Mouse (Mus musculus): ENCODE results near the gene Zcchc14. TPM values are rescaled to one million over a fixed set of nuclear protein-coding genes. Genes with fewer than 3 reads are reported as not detected.
A peak's percentile ranks its signal among the peaks of the same experiment; 100 is the strongest.
"Not testable (repeated sequence)": the region's sequence is repeated elsewhere in the genome, so short reads cannot be mapped to it uniquely, and the experiment has no call there.

The Zcchc14 gene
- total RNA-seq, 2 experiments from 2014 or later, result not detected

GRCm38 (mm10) chr8:121632401-121632800 lies 20.3 kb downstream of the Zcchc14 start:
- ATAC-seq (replicated peaks; ENCODE audit: poor library complexity, severe bottlenecking), result no peak

GRCm38 (mm10) chr8:121631645-121632071 lies 21.0 kb downstream of the Zcchc14 start:
- ATAC-seq (replicated peaks; ENCODE audit: poor library complexity, severe bottlenecking), result no peak

- ATAC-seq (replicated peaks; ENCODE audit: poor library complexity, severe bottlenecking), result no peak
These were observed 24.0 kb downstream of the Zcchc14 start for GRCm38 (mm10) chr8:121628681-121629080.

GRCm38 (mm10) chr8:121623043-121623442 lies 29.7 kb downstream of the Zcchc14 start:
- no peak for ATAC-seq (replicated peaks; ENCODE audit: poor library complexity, severe bottlenecking)

GRCm38 (mm10) chr8:121621879-121622278 lies 30.8 kb downstream of the Zcchc14 start:
- no peak for ATAC-seq (replicated peaks; ENCODE audit: poor library complexity, severe bottlenecking)

- no peak for ATAC-seq (replicated peaks; ENCODE audit: poor library complexity, severe bottlenecking)
These were observed 31.7 kb downstream of the Zcchc14 start for GRCm38 (mm10) chr8:121620801-121621516.

- no peak for ATAC-seq (replicated peaks; ENCODE audit: poor library complexity, severe bottlenecking)
These were observed 33.2 kb downstream of the Zcchc14 start for GRCm38 (mm10) chr8:121619401-121619995.

- no peak for ATAC-seq (replicated peaks; ENCODE audit: poor library complexity, severe bottlenecking)
These were observed 39.3 kb downstream of the Zcchc14 start for GRCm38 (mm10) chr8:121613419-121613818.

GRCm38 (mm10) chr8:121609916-121610315 lies 42.8 kb downstream of the Zcchc14 start:
- no peak for ATAC-seq (replicated peaks; ENCODE audit: poor library complexity, severe bottlenecking)

- no peak for ATAC-seq (replicated peaks; ENCODE audit: poor library complexity, severe bottlenecking)
These were observed 43.5 kb downstream of the Zcchc14 start for GRCm38 (mm10) chr8:121609251-121609650.

- no peak for ATAC-seq (replicated peaks; ENCODE audit: poor library complexity, severe bottlenecking)
These were observed 45.0 kb downstream of the Zcchc14 start for GRCm38 (mm10) chr8:121607661-121608060.

- no peak for ATAC-seq (replicated peaks; ENCODE audit: poor library complexity, severe bottlenecking)
These were observed 48.9 kb downstream of the Zcchc14 start for GRCm38 (mm10) chr8:121603801-121604200.

GRCm38 (mm10) chr8:121602860-121603259 lies 49.8 kb downstream of the Zcchc14 start:
- peak; percentile 83 for ATAC-seq (replicated peaks; ENCODE audit: poor library complexity, severe bottlenecking)

GRCm38 (mm10) chr8:121602411-121602810 lies 50.3 kb downstream of the Zcchc14 start:
- no peak for ATAC-seq (replicated peaks; ENCODE audit: poor library complexity, severe bottlenecking)

- ATAC-seq (replicated peaks; ENCODE audit: poor library complexity, severe bottlenecking), result no peak
These were observed 52.9 kb downstream of the Zcchc14 start for GRCm38 (mm10) chr8:121599842-121600241.

- ATAC-seq (replicated peaks; ENCODE audit: poor library complexity, severe bottlenecking), result peak; percentile 71
These were observed 53.8 kb downstream of the Zcchc14 start for GRCm38 (mm10) chr8:121598892-121599291.

GRCm38 (mm10) chr8:121598190-121598589 lies 54.5 kb downstream of the Zcchc14 start:
- ATAC-seq (replicated peaks; ENCODE audit: poor library complexity, severe bottlenecking), result no peak

GRCm38 (mm10) chr8:121597492-121597891 lies 55.2 kb downstream of the Zcchc14 start:
- not testable (repeated sequence) for ATAC-seq (replicated peaks; ENCODE audit: poor library complexity, severe bottlenecking)

- ATAC-seq (replicated peaks; ENCODE audit: poor library complexity, severe bottlenecking), result no peak
These were observed 58.7 kb downstream of the Zcchc14 start for GRCm38 (mm10) chr8:121593983-121594382.

GRCm38 (mm10) chr8:121593293-121593692 lies 59.4 kb downstream of the Zcchc14 start:
- no peak for ATAC-seq (replicated peaks; ENCODE audit: poor library complexity, severe bottlenecking)

- ATAC-seq (replicated peaks; ENCODE audit: poor library complexity, severe bottlenecking), result peak; percentile 55
These were observed 61.3 kb downstream of the Zcchc14 start for GRCm38 (mm10) chr8:121591178-121592066.

All from granulocyte monocyte progenitor cell, adult 5-6 weeks (primary cell).